Mouse (Mus musculus): ENCODE data around the gene Cdc20b. TPM values are rescaled to one million over a fixed set of nuclear protein-coding genes. Genes with fewer than 3 reads are reported as not detected.

Cdc20b gene
- polyA plus RNA-seq, 1 experiment = not detected

GRCm38 (mm10) chr13:113098406-113098805 lies 63.5 kb downstream of the Cdc20b start:
- TF ChIP-seq CTCF (IDR thresholded peaks at IDR 0.05; ENCODE audit: control insufficient read depth, insufficient read depth, low read length) = no peak
- no peak for TF ChIP-seq POLR2A (IDR thresholded peaks at IDR 0.05; ENCODE audit: borderline replicate concordance, control insufficient read depth, low read depth, low read length)
- Histone ChIP-seq H3K27ac (ENCODE audit: control insufficient read depth, insufficient read depth, low read depth, low read length, poor library complexity) (no peak overlapping the region), H3K4me1 (ENCODE audit: control insufficient read depth, insufficient read depth, low read length) (no peaks in the 10 kb centered on the region), H3K4me3 (replicated peaks; ENCODE audit: control insufficient read depth, low read depth, low read length) (no peak overlapping the region)
- WGBS = 81% methylated on average over 2 of the region's 2 CpGs

- TF ChIP-seq POLR2A (IDR thresholded peaks at IDR 0.05; ENCODE audit: borderline replicate concordance, control insufficient read depth, low read depth, low read length) (no peak), CTCF (IDR thresholded peaks at IDR 0.05; ENCODE audit: control insufficient read depth, insufficient read depth, low read length) (no peak)
- no peak within 1 kb of the TSS for H3K27ac ChIP-seq (ENCODE audit: control insufficient read depth, insufficient read depth, low read depth, low read length, poor library complexity)
- WGBS = 57% methylated on average over 6 of the region's 6 CpGs
- no peaks in the 10 kb centered on the region for H3K4me1 ChIP-seq (ENCODE audit: control insufficient read depth, insufficient read depth, low read length)
- H3K4me3 ChIP-seq (replicated peaks; ENCODE audit: control insufficient read depth, low read depth, low read length) = no peak within 1 kb of the TSS
Measured at GRCm38 (mm10) chr13:113100879-113101278, 66.0 kb downstream of the Cdc20b start, which contains the start of gene Gzma. Gene Gzma (minus strand): TSS chr13:113100981.

GRCm38 (mm10) chr13:113101804-113102203 lies 66.9 kb downstream of the Cdc20b start:
- no peak for TF ChIP-seq CTCF (IDR thresholded peaks at IDR 0.05; ENCODE audit: control insufficient read depth, insufficient read depth, low read length)
- no peak for TF ChIP-seq POLR2A (IDR thresholded peaks at IDR 0.05; ENCODE audit: borderline replicate concordance, control insufficient read depth, low read depth, low read length)
- 46% methylated on average over 10 of the region's 10 CpGs for WGBS
- Histone ChIP-seq H3K4me1 (ENCODE audit: control insufficient read depth, insufficient read depth, low read length) (no peaks in the 10 kb centered on the region; the same call in 1 of the 2 replicates), H3K27ac (ENCODE audit: control insufficient read depth, insufficient read depth, low read depth, low read length, poor library complexity) (no peak overlapping the region), H3K4me3 (replicated peaks; ENCODE audit: control insufficient read depth, low read depth, low read length) (no peak overlapping the region)

GRCm38 (mm10) chr13:113104759-113105158 lies 69.8 kb downstream of the Cdc20b start:
- 82% methylated on average over 10 of the region's 10 CpGs for WGBS
- no peaks in the 10 kb centered on the region; the same call in 1 of the 2 replicates for H3K4me1 ChIP-seq (ENCODE audit: control insufficient read depth, insufficient read depth, low read length)
- H3K27ac ChIP-seq (ENCODE audit: control insufficient read depth, insufficient read depth, low read depth, low read length, poor library complexity) = no peak overlapping the region
- no peak for TF ChIP-seq CTCF (IDR thresholded peaks at IDR 0.05; ENCODE audit: control insufficient read depth, insufficient read depth, low read length)
- TF ChIP-seq POLR2A (IDR thresholded peaks at IDR 0.05; ENCODE audit: borderline replicate concordance, control insufficient read depth, low read depth, low read length) = no peak
- no peak overlapping the region for H3K4me3 ChIP-seq (replicated peaks; ENCODE audit: control insufficient read depth, low read depth, low read length)

DNA sequence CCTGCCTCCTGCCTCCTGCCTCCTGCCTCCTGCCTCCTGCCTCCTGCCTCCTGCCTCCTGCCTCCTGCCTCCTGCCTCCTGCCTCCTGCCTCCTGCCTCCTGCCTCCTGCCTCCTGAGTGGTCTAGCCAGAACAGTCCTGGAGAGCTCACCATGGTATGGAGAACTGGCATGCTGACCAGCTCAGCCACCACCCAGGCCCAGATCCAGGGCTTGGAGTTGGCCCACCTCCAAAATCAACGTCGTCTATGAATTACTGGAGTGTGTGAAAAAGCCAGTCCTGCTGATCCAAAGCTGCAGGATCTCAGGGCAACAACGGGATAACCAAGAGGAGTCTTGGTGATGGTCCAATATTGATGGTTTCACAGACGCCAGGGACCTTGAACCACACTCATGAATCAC lies 84.1 kb downstream of the Cdc20b start:
- WGBS = 83% methylated on average over 4 of the region's 4 CpGs
- Histone ChIP-seq H3K27ac (ENCODE audit: control insufficient read depth, insufficient read depth, low read depth, low read length, poor library complexity) (no peak overlapping the region), H3K4me3 (replicated peaks; ENCODE audit: control insufficient read depth, low read depth, low read length) (no peak overlapping the region), H3K4me1 (ENCODE audit: control insufficient read depth, insufficient read depth, low read length) (no peaks in the 10 kb centered on the region)
- TF ChIP-seq CTCF (IDR thresholded peaks at IDR 0.05; ENCODE audit: control insufficient read depth, insufficient read depth, low read length) (no peak), POLR2A (IDR thresholded peaks at IDR 0.05; ENCODE audit: borderline replicate concordance, control insufficient read depth, low read depth, low read length) (no peak)

DNA sequence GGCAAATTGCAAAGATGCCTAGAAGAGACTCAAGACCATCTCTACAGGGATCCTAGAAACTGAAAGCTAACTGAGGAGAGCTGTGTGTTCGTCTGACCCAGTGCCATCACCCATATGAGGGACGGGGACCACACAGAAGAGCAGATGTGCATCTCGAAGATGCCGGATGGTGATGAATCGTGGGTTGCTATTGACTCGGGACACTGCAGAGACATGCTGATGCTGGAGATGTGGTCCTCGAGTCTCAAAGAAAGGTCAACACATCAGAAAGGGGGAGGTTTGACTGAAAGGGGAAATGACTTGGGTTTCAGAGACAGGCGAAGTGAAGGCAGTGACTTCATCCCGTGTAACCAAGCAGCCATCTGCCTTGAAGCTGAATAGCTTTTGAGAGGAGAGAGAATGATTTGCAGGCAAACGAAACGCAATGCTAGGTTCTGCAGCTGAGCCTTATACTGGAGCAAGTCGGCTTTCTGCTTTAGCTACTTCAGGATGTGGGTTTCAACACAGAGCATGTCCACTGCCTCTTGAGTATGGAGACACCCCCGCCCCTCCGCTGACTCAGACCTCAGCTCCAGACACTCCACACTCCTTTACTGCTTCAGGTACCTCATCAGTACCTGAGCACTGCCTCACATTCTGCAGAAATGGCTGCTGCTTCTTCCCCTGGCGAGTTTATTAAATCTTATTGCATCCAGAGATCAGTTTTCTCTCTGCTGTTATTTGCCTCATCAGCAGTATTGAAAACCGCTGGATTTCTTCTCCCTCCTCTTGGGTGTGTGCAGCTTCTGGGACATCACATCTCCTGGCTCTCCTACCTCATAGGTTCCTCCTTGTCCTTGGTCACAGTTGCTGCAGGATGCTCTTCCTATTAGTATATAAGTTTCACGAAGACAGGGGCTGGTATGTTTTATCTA lies 85.7 kb downstream of the Cdc20b start:
- Histone ChIP-seq H3K4me3 (replicated peaks; ENCODE audit: control insufficient read depth, low read depth, low read length) (no peak overlapping the region), H3K4me1 (ENCODE audit: control insufficient read depth, insufficient read depth, low read length) (no peaks in the 10 kb centered on the region), H3K27ac (ENCODE audit: control insufficient read depth, insufficient read depth, low read depth, low read length, poor library complexity) (no peak overlapping the region)
- WGBS = 64% methylated on average over 17 of the region's 17 CpGs
- no peak for TF ChIP-seq POLR2A (IDR thresholded peaks at IDR 0.05; ENCODE audit: borderline replicate concordance, control insufficient read depth, low read depth, low read length)
- TF ChIP-seq CTCF (IDR thresholded peaks at IDR 0.05; ENCODE audit: control insufficient read depth, insufficient read depth, low read length) = no peak

DNA sequence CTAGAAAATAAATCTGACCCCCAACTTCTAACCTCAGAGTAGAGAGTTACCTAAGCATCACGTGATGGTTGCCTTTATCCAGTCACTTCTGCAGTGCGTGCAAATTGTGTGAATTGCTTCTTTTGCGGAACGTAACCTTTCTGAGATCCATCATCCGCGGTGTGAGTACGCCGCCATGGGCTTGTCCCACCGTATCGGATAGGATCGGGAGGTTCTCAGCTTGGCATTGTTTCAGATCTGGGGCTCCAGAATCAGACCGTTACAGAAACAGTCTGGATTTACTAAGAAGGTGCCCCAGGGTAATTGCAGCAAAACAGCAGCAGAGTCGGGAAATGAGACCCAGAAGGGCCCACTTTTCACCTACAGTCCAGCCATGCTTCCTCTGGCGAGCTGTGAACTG lies 86.4 kb downstream of the Cdc20b start:
- no peaks in the 10 kb centered on the region for H3K4me1 ChIP-seq (ENCODE audit: control insufficient read depth, insufficient read depth, low read length)
- WGBS = 88% methylated on average over 14 of the region's 14 CpGs

GRCm38 (mm10) chr13:113129974-113130373 lies 95.1 kb downstream of the Cdc20b start:
- Histone ChIP-seq H3K27ac (ENCODE audit: control insufficient read depth, insufficient read depth, low read depth, low read length, poor library complexity) (no peak overlapping the region), H3K4me1 (ENCODE audit: control insufficient read depth, insufficient read depth, low read length) (no peaks in the 10 kb centered on the region), H3K4me3 (replicated peaks; ENCODE audit: control insufficient read depth, low read depth, low read length) (no peak overlapping the region)
- WGBS = 81% methylated on average over 1 of the region's 1 CpGs
- TF ChIP-seq CTCF (IDR thresholded peaks at IDR 0.05; ENCODE audit: control insufficient read depth, insufficient read depth, low read length) (no peak), POLR2A (IDR thresholded peaks at IDR 0.05; ENCODE audit: borderline replicate concordance, control insufficient read depth, low read depth, low read length) (no peak)

More for the DNA sequence above, 86.4 kb downstream of the Cdc20b start:
- Histone ChIP-seq H3K4me3 (replicated peaks; ENCODE audit: control insufficient read depth, low read depth, low read length) (no peak overlapping the region), H3K27ac (ENCODE audit: control insufficient read depth, insufficient read depth, low read depth, low read length, poor library complexity) (no peak overlapping the region)
- TF ChIP-seq POLR2A (IDR thresholded peaks at IDR 0.05; ENCODE audit: borderline replicate concordance, control insufficient read depth, low read depth, low read length) (no peak), CTCF (IDR thresholded peaks at IDR 0.05; ENCODE audit: control insufficient read depth, insufficient read depth, low read length) (no peak)
